Mouse (Mus musculus): ENCODE measurements around the gene Ikbkg. TPM values are rescaled to one million over a fixed set of nuclear protein-coding genes. Genes with fewer than 3 reads are reported as not detected.
"Not testable (repeated sequence)": the region's sequence is repeated elsewhere in the genome, so short reads cannot be mapped to it uniquely, and the experiment has no call there.

The Ikbkg gene
- polyA plus RNA-seq (2012; fragmentation: generic; extraction: Trizol): 24.7 TPM

GRCm38 (mm10) chrX:74392535-74393443 is at the start of gene Ikbkg, which contains the start of gene Fam3a:
TSS of gene Ikbkg (plus strand) at chrX:74393290.
TSS of gene Fam3a (minus strand) at chrX:74393272.
- peak within 1 kb of the TSS; percentile 89 for H3K4me2 ChIP-seq (ENCODE audit: low read depth)
- peak within 1 kb of the TSS; percentile 52 for H3K4me3 ChIP-seq
- no peaks in the 10 kb centered on the region for H3K36me3 ChIP-seq (ENCODE audit: control insufficient read depth, insufficient read depth)
- H3K27me3 ChIP-seq (ENCODE audit: control insufficient read depth, insufficient read depth, insufficient read length): no peaks in the 10 kb centered on the region
- no peak for TF ChIP-seq E2F4 (IDR thresholded peaks at IDR 0.05; ENCODE audit: insufficient read depth)
- TF ChIP-seq POLR2A (IDR thresholded peaks at IDR 0.05; ENCODE audit: insufficient read length, low read depth): peak; percentile 84
- peak; percentile 85 for TF ChIP-seq POLR2AphosphoS2 (IDR thresholded peaks at IDR 0.05; ENCODE audit: insufficient read length, low read depth)
- no peaks in the 10 kb centered on the region for H3K79me2 ChIP-seq (ENCODE audit: control insufficient read depth, insufficient read depth)
- H3ac ChIP-seq (ENCODE audit: control insufficient read depth, insufficient read length): no peak within 1 kb of the TSS

DNA sequence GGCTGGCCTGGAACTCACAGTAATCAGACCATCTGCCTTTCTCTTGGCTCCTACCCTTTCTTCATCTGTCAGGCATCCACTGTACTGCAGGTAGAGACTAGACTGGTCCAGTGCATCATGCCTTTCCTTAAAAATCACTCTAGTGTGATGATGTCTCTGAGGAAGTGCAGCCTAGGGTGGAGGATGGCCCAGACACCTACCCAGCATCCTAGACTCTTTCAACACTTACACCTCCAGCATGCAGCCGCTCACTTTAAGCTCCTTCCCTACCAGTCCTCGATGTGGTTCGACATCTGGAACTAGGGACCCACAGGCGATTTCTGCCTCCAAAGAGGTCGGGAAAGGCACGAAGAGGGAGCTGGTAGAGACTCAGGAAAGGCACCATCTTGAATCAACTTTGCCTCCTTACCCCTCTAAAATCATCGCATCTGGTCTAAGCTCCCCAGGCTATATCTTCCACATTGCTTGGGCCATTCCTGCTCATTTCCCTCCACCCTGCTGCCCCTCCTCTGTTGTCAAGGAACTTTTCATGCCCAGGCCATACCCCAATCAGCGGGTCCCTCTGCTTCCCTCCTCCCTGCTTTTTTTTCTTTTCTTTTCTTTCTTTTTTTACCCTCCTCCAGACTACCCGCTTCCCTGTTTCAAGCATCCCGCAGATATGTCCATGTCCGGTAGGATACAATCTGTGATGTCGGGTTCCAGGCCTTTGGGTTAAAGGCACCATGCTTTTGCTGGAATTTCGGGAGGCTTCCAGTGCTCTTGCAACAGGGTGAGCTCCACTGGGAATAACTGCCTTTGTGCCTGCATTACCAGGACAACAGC is 40.2 kb upstream of the Ikbkg start:
- Histone ChIP-seq H3K36me3 (ENCODE audit: control insufficient read depth, insufficient read depth) (no peaks in the 10 kb centered on the region), H3ac (ENCODE audit: control insufficient read depth, insufficient read length) (no peak overlapping the region), H3K4me3 (peak overlapping the region; percentile 43), H3K4me2 (ENCODE audit: low read depth) (peak overlapping the region; percentile 60), H3K27me3 (ENCODE audit: control insufficient read depth, insufficient read depth, insufficient read length) (no peaks in the 10 kb centered on the region), H3K79me2 (ENCODE audit: control insufficient read depth, insufficient read depth) (peaks cover 5% of the 10 kb centered on the region)
- TF ChIP-seq USF1 (IDR thresholded peaks at IDR 0.05; ENCODE audit: low read depth) (no peak), MYOD1 (IDR thresholded peaks at IDR 0.05; ENCODE audit: control insufficient read depth in 1 of 3, insufficient read length in 2 of 3, low read depth in 2 of 3) (no peak), MAX (IDR thresholded peaks at IDR 0.05; ENCODE audit: low read depth) (no peak), MYOG (IDR thresholded peaks at IDR 0.05; ENCODE audit: control insufficient read depth in 1 of 3, insufficient read depth in 1 of 3, insufficient read length in 2 of 3, low read depth in 2 of 3) (no peak), POLR2A (IDR thresholded peaks at IDR 0.05; ENCODE audit: insufficient read length, low read depth) (no peak), TCF3 (IDR thresholded peaks at IDR 0.05; ENCODE audit: insufficient read length, low read depth) (no peak), REST (IDR thresholded peaks at IDR 0.05; ENCODE audit: insufficient read depth, insufficient read length) (no peak), SRF (IDR thresholded peaks at IDR 0.05; ENCODE audit: control insufficient read depth, insufficient read length, low read depth) (no peak)

GRCm38 (mm10) chrX:74353467-74353770 is 39.7 kb upstream of the Ikbkg start, which contains the start of gene Lage3:
TSS of gene Lage3 (minus strand) at chrX:74353618.
- TF ChIP-seq CEBPB (IDR thresholded peaks at IDR 0.05; ENCODE audit: insufficient read depth, poor library complexity, severe bottlenecking): no peak
- no peak for TF ChIP-seq SRF (IDR thresholded peaks at IDR 0.05; ENCODE audit: control insufficient read depth, insufficient read length, low read depth)
- no peak for TF ChIP-seq REST (IDR thresholded peaks at IDR 0.05; ENCODE audit: insufficient read depth, insufficient read length)
- TF ChIP-seq MYOG (IDR thresholded peaks at IDR 0.05; ENCODE audit: control insufficient read depth in 1 of 3, insufficient read depth in 1 of 3, insufficient read length in 2 of 3, low read depth in 2 of 3): no peak
- TF ChIP-seq POLR2AphosphoS2 (IDR thresholded peaks at IDR 0.05; ENCODE audit: insufficient read length, low read depth): peak; percentile 80
- TF ChIP-seq POLR2A (IDR thresholded peaks at IDR 0.05; ENCODE audit: insufficient read length, low read depth): peak; percentile 78
- no peaks in the 10 kb centered on the region for H3K36me3 ChIP-seq (ENCODE audit: control insufficient read depth, insufficient read depth)
- H3K4me3 ChIP-seq: peak within 1 kb of the TSS; percentile 43
- peak within 1 kb of the TSS; percentile 60 for H3K4me2 ChIP-seq (ENCODE audit: low read depth)
- peaks cover 5% of the 10 kb centered on the region for H3K79me2 ChIP-seq (ENCODE audit: control insufficient read depth, insufficient read depth)
- H3K27me3 ChIP-seq (ENCODE audit: control insufficient read depth, insufficient read depth, insufficient read length): no peaks in the 10 kb centered on the region
- no peak within 1 kb of the TSS for H3ac ChIP-seq (ENCODE audit: control insufficient read depth, insufficient read length)

DNA sequence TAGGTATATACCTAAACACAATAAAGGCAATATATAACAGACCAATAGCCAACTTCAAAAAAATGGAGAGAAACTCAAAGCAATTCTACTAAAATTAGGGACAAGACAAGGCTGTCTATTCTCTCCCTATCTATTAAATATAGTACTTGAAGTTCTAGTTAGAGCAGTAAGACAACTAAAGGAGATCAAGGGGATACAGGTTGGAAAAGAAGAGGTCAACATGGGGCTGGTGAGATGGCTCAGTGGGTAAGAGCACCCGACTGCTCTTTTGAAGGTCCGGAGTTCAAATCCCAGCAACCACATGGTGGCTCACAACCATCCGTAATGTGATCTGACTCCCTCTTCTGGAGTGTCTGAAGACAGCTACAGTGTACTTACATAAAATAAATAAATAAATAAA is 36.0 kb upstream of the Ikbkg start:
- not testable (repeated sequence) for H3K4me2 ChIP-seq (ENCODE audit: low read depth); H3K4me3 ChIP-seq; H3ac ChIP-seq (ENCODE audit: control insufficient read depth, insufficient read length); H3K36me3 ChIP-seq (ENCODE audit: control insufficient read depth, insufficient read depth); H3K79me2 ChIP-seq (ENCODE audit: control insufficient read depth, insufficient read depth); H3K27me3 ChIP-seq (ENCODE audit: control insufficient read depth, insufficient read depth, insufficient read length)

DNA sequence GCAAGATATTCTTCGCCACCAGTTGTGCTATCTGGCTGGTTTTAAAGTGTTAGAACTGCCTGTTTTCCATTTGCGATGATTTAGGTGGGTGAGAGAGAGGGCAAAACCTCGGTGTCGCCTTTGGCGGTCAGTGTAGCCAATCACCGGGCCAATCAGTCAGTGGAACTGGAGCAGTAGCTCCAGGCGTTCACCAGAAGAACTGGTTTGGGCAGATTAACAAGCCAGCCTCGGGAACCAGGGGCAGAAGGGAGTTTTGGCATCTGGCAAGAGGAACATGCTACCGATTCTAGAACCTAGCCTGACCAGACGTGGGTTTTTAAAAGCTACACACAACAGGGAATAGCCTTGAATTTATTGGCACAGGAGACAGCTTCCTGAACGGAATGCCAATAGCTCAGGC is 33.9 kb upstream of the Ikbkg start:
- Histone ChIP-seq H3K79me2 (ENCODE audit: control insufficient read depth, insufficient read depth) (no peaks in the 10 kb centered on the region), H3ac (ENCODE audit: control insufficient read depth, insufficient read length) (no peak overlapping the region), H3K27me3 (ENCODE audit: control insufficient read depth, insufficient read depth, insufficient read length) (no peaks in the 10 kb centered on the region), H3K36me3 (ENCODE audit: control insufficient read depth, insufficient read depth) (no peaks in the 10 kb centered on the region), H3K4me2 (ENCODE audit: low read depth) (no peak overlapping the region), H3K4me3 (no peak overlapping the region)
- no peak for TF ChIP-seq SRF (IDR thresholded peaks at IDR 0.05; ENCODE audit: control insufficient read depth, insufficient read length, low read depth)
- TF ChIP-seq USF1 (IDR thresholded peaks at IDR 0.05; ENCODE audit: low read depth): no peak
- no peak for TF ChIP-seq MYOG (IDR thresholded peaks at IDR 0.05; ENCODE audit: control insufficient read depth in 1 of 3, insufficient read depth in 1 of 3, insufficient read length in 2 of 3, low read depth in 2 of 3)
- no peak for TF ChIP-seq POLR2AphosphoS2 (IDR thresholded peaks at IDR 0.05; ENCODE audit: insufficient read length, low read depth)
